Mouse (Mus musculus): ENCODE measurements around the gene Sec24c. TPM values are rescaled to one million over a fixed set of nuclear protein-coding genes. Genes with fewer than 3 reads are reported as not detected.

The Sec24c gene
- total and polyA plus RNA-seq, 3 experiments, result 98.2 to 133 (median 106) TPM

- Histone ChIP-seq H3K27ac (no peak overlapping the region), H3K4me3 (no peak overlapping the region), H3K9ac (ENCODE audit: low read depth, low read length) (no peak overlapping the region), H3K36me3 (ENCODE audit: control insufficient read depth, insufficient read depth, low read length) (peaks cover 2% of the 10 kb centered on the region), H3K79me2 (replicated peaks; ENCODE audit: control insufficient read depth, insufficient read depth, low read length) (no peaks in the 10 kb centered on the region), H3K4me1 (ENCODE audit: control insufficient read depth, insufficient read depth, low read length) (no peaks in the 10 kb centered on the region; the same call in none of the 2 replicates), H3K27me3 (ENCODE audit: control insufficient read depth, insufficient read depth, low read length) (no peaks in the 10 kb centered on the region)
- TF ChIP-seq EP300 (IDR thresholded peaks at IDR 0.05; ENCODE audit: insufficient read depth, low read depth, low read length) (no peak), POLR2A (IDR thresholded peaks at IDR 0.05; ENCODE audit: insufficient read depth, low read depth, low read length) (no peak), CTCF (IDR thresholded peaks at IDR 0.05) (no peak)
- 61% methylated on average over 2 of the region's 2 CpGs for WGBS
- no peak for DNase-seq
- intact Hi-C loops (cut with DNase I), result no loop called here
Measured at GRCm38 (mm10) chr14:20637818-20638574, 36.1 kb upstream of the Sec24c start.

DNA sequence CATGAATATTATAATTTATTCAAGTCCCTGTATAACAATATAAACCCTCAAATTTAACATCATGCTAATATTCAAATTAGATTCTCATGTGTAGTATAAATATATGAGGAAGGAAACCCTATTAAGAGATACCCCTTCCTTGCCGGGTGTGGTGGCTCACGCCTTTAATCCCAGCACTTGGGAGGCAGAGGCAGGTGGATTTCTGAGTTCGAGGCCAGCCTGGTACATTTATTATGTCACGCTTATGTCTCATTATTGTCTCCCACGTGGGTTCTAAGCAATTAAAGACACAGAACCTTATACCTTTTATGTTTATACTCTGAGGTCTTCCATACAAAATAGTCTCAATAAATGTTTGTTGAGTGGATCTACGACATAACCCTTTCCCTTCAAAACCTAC, 35.4 kb upstream of the Sec24c start:
- intact Hi-C loops (cut with DNase I), result no loop called here
- H3K9ac ChIP-seq (ENCODE audit: low read depth, low read length), result no peak overlapping the region
- 88% methylated on average over 6 of the region's 6 CpGs for WGBS

GRCm38 (mm10) chr14:20639918-20640619, 34.0 kb upstream of the Sec24c start:
- H3K27ac ChIP-seq, result peak overlapping the region; percentile 94
- no peaks in the 10 kb centered on the region for H3K27me3 ChIP-seq (ENCODE audit: control insufficient read depth, insufficient read depth, low read length)
- H3K79me2 ChIP-seq (replicated peaks; ENCODE audit: control insufficient read depth, insufficient read depth, low read length), result no peaks in the 10 kb centered on the region
- no peak for DNase-seq
- H3K9ac ChIP-seq (ENCODE audit: low read depth, low read length), result peak overlapping the region; percentile 64
- 10% methylated on average over 16 of the region's 16 CpGs for whole genome bisulfite sequencing
- no peaks in the 10 kb centered on the region; the same call in none of the 2 replicates for H3K4me1 ChIP-seq (ENCODE audit: control insufficient read depth, insufficient read depth, low read length)
- intact Hi-C loops (cut with DNase I), result loop anchor here (2.0 to 10.0 kb wide), 3 partner anchors 21 to 245 kb away; partner anchors contain the start of gene Mrps16
- H3K36me3 ChIP-seq (ENCODE audit: control insufficient read depth, insufficient read depth, low read length), result peaks cover 2% of the 10 kb centered on the region
- peak overlapping the region; percentile 94 for H3K4me3 ChIP-seq
- TF ChIP-seq EP300 (IDR thresholded peaks at IDR 0.05; ENCODE audit: insufficient read depth, low read depth, low read length), result no peak
- no peak for TF ChIP-seq POLR2A (IDR thresholded peaks at IDR 0.05; ENCODE audit: insufficient read depth, low read depth, low read length)
- TF ChIP-seq CTCF (IDR thresholded peaks at IDR 0.05), result no peak

More for the DNA sequence above, 35.4 kb upstream of the Sec24c start:
- TF ChIP-seq EP300 (IDR thresholded peaks at IDR 0.05; ENCODE audit: insufficient read depth, low read depth, low read length) (no peak), POLR2A (IDR thresholded peaks at IDR 0.05; ENCODE audit: insufficient read depth, low read depth, low read length) (no peak), CTCF (IDR thresholded peaks at IDR 0.05) (no peak)
- no peak overlapping the region for H3K4me3 ChIP-seq
- H3K36me3 ChIP-seq (ENCODE audit: control insufficient read depth, insufficient read depth, low read length), result peaks cover 2% of the 10 kb centered on the region
- no peaks in the 10 kb centered on the region for H3K27me3 ChIP-seq (ENCODE audit: control insufficient read depth, insufficient read depth, low read length)
- H3K79me2 ChIP-seq (replicated peaks; ENCODE audit: control insufficient read depth, insufficient read depth, low read length), result no peaks in the 10 kb centered on the region
- H3K27ac ChIP-seq, result no peak overlapping the region
- no peaks in the 10 kb centered on the region; the same call in none of the 2 replicates for H3K4me1 ChIP-seq (ENCODE audit: control insufficient read depth, insufficient read depth, low read length)
- no peak for DNase-seq

GRCm38 (mm10) chr14:20640644-20641437, 33.3 kb upstream of the Sec24c start, which contains the start of gene Usp54:
Gene Usp54 (minus strand): TSS chr14:20641063.
- peak; percentile 96 to 97 for DNase-seq
- under 1% methylated on average over 69 of the region's 73 CpGs for WGBS
- Histone ChIP-seq H3K9ac (ENCODE audit: low read depth, low read length) (peak within 1 kb of the TSS; percentile 88), H3K79me2 (replicated peaks; ENCODE audit: control insufficient read depth, insufficient read depth, low read length) (no peaks in the 10 kb centered on the region), H3K36me3 (ENCODE audit: control insufficient read depth, insufficient read depth, low read length) (peaks cover 2% of the 10 kb centered on the region), H3K27ac (peak within 1 kb of the TSS; percentile 94), H3K27me3 (ENCODE audit: control insufficient read depth, insufficient read depth, low read length) (no peaks in the 10 kb centered on the region), H3K4me1 (ENCODE audit: control insufficient read depth, insufficient read depth, low read length) (no peaks in the 10 kb centered on the region; the same call in none of the 2 replicates), H3K4me3 (peak within 1 kb of the TSS; percentile 94)
- TF ChIP-seq POLR2A (IDR thresholded peaks at IDR 0.05; ENCODE audit: insufficient read depth, low read depth, low read length) (peak; percentile 85), CTCF (IDR thresholded peaks at IDR 0.05) (no peak), EP300 (IDR thresholded peaks at IDR 0.05; ENCODE audit: insufficient read depth, low read depth, low read length) (peak; percentile 69; the same call in 1 of the 2 replicates)
- intact Hi-C loops (cut with DNase I), result loop anchor here (1.0 to 10.0 kb wide), 4 partner anchors 20 to 246 kb away; partner anchors contain the start of genes Mrps16 and Ppp3cb

GRCm38 (mm10) chr14:20641438-20641875, 32.7 kb upstream of the Sec24c start:
- peak overlapping the region; percentile 94 for H3K4me3 ChIP-seq
- peak overlapping the region; percentile 88 for H3K9ac ChIP-seq (ENCODE audit: low read depth, low read length)
- no peak for DNase-seq
- TF ChIP-seq CTCF (IDR thresholded peaks at IDR 0.05) (no peak), POLR2A (IDR thresholded peaks at IDR 0.05; ENCODE audit: insufficient read depth, low read depth, low read length) (no peak), EP300 (IDR thresholded peaks at IDR 0.05; ENCODE audit: insufficient read depth, low read depth, low read length) (no peak)
- H3K4me1 ChIP-seq (ENCODE audit: control insufficient read depth, insufficient read depth, low read length), result no peaks in the 10 kb centered on the region; the same call in none of the 2 replicates
- peaks cover 2% of the 10 kb centered on the region for H3K36me3 ChIP-seq (ENCODE audit: control insufficient read depth, insufficient read depth, low read length)
- no peaks in the 10 kb centered on the region for H3K27me3 ChIP-seq (ENCODE audit: control insufficient read depth, insufficient read depth, low read length)
- no peaks in the 10 kb centered on the region for H3K79me2 ChIP-seq (replicated peaks; ENCODE audit: control insufficient read depth, insufficient read depth, low read length)
- WGBS, result 14% methylated on average over 10 of the region's 10 CpGs
- intact Hi-C loops (cut with DNase I), result loop anchor here (1.0 to 10.0 kb wide), 4 partner anchors 19 to 247 kb away; partner anchors contain the start of genes Mrps16 and Ppp3cb
- peak overlapping the region; percentile 94 for H3K27ac ChIP-seq
